Mouse (Mus musculus): Measurements from ENCODE around the gene Npas4. TPM values are rescaled to one million over a fixed set of nuclear protein-coding genes. Genes with fewer than 3 reads are reported as not detected.

Gene Npas4
- polyA plus RNA-seq, 1 experiment, result 15.5 TPM

- Histone ChIP-seq H3K4me1 (ENCODE audit: control insufficient read depth, insufficient read depth, low read length) (no peaks in the 10 kb centered on the region; the same call in 1 of the 2 replicates), H3K27ac (ENCODE audit: control insufficient read depth, insufficient read depth, low read depth, low read length, poor library complexity) (peak within 1 kb of the TSS; percentile 81), H3K4me3 (replicated peaks; ENCODE audit: control insufficient read depth, low read depth, low read length) (peak within 1 kb of the TSS; percentile 75)
- WGBS, result under 1% methylated on average over 62 of the region's 62 CpGs
- peak; percentile 90 for TF ChIP-seq POLR2A (IDR thresholded peaks at IDR 0.05; ENCODE audit: borderline replicate concordance, control insufficient read depth, low read depth, low read length)
- no peak for TF ChIP-seq CTCF (IDR thresholded peaks at IDR 0.05; ENCODE audit: control insufficient read depth, insufficient read depth, low read length)
Measured at GRCm38 (mm10) chr19:5023621-5024479, 33.7 kb upstream of the Npas4 start, which contains the start of gene Slc29a2. Slc29a2 (plus strand) TSS chr19:5023860.

- H3K4me1 ChIP-seq (ENCODE audit: control insufficient read depth, insufficient read depth, low read length), result no peaks in the 10 kb centered on the region; the same call in 1 of the 2 replicates
- H3K4me3 ChIP-seq (replicated peaks; ENCODE audit: control insufficient read depth, low read depth, low read length), result no peak overlapping the region
- H3K27ac ChIP-seq (ENCODE audit: control insufficient read depth, insufficient read depth, low read depth, low read length, poor library complexity), result no peak overlapping the region
- WGBS, result 84% methylated on average over 2 of the region's 2 CpGs
- no peak for TF ChIP-seq CTCF (IDR thresholded peaks at IDR 0.05; ENCODE audit: control insufficient read depth, insufficient read depth, low read length)
- no peak for TF ChIP-seq POLR2A (IDR thresholded peaks at IDR 0.05; ENCODE audit: borderline replicate concordance, control insufficient read depth, low read depth, low read length)
Measured at GRCm38 (mm10) chr19:5021416-5021815, 31.3 kb upstream of the Npas4 start.

- no peaks in the 10 kb centered on the region; the same call in 1 of the 2 replicates for H3K4me1 ChIP-seq (ENCODE audit: control insufficient read depth, insufficient read depth, low read length)
- TF ChIP-seq POLR2A (IDR thresholded peaks at IDR 0.05; ENCODE audit: borderline replicate concordance, control insufficient read depth, low read depth, low read length) (no peak), CTCF (IDR thresholded peaks at IDR 0.05; ENCODE audit: control insufficient read depth, insufficient read depth, low read length) (no peak)
- 70% methylated on average over 3 of the region's 3 CpGs for WGBS
- no peak overlapping the region for H3K4me3 ChIP-seq (replicated peaks; ENCODE audit: control insufficient read depth, low read depth, low read length)
- H3K27ac ChIP-seq (ENCODE audit: control insufficient read depth, insufficient read depth, low read depth, low read length, poor library complexity), result no peak overlapping the region
Measured at GRCm38 (mm10) chr19:5018191-5018590, 28.1 kb upstream of the Npas4 start.

GRCm38 (mm10) chr19:5017611-5018010 lies 27.5 kb upstream of the Npas4 start:
- WGBS, result 82% methylated on average over 4 of the region's 4 CpGs
- Histone ChIP-seq H3K4me3 (replicated peaks; ENCODE audit: control insufficient read depth, low read depth, low read length) (no peak overlapping the region), H3K4me1 (ENCODE audit: control insufficient read depth, insufficient read depth, low read length) (no peaks in the 10 kb centered on the region; the same call in 1 of the 2 replicates), H3K27ac (ENCODE audit: control insufficient read depth, insufficient read depth, low read depth, low read length, poor library complexity) (no peak overlapping the region)
- TF ChIP-seq CTCF (IDR thresholded peaks at IDR 0.05; ENCODE audit: control insufficient read depth, insufficient read depth, low read length) (no peak), POLR2A (IDR thresholded peaks at IDR 0.05; ENCODE audit: borderline replicate concordance, control insufficient read depth, low read depth, low read length) (no peak)

- Histone ChIP-seq H3K27ac (ENCODE audit: control insufficient read depth, insufficient read depth, low read depth, low read length, poor library complexity) (no peak overlapping the region), H3K4me1 (ENCODE audit: control insufficient read depth, insufficient read depth, low read length) (no peaks in the 10 kb centered on the region), H3K4me3 (replicated peaks; ENCODE audit: control insufficient read depth, low read depth, low read length) (no peak overlapping the region)
- 20% methylated on average over 12 of the region's 12 CpGs for whole genome bisulfite sequencing
- peak; percentile 93 for TF ChIP-seq CTCF (IDR thresholded peaks at IDR 0.05; ENCODE audit: control insufficient read depth, insufficient read depth, low read length)
- TF ChIP-seq POLR2A (IDR thresholded peaks at IDR 0.05; ENCODE audit: borderline replicate concordance, control insufficient read depth, low read depth, low read length), result no peak
Measured at GRCm38 (mm10) chr19:5016782-5017181, 26.7 kb upstream of the Npas4 start.

GRCm38 (mm10) chr19:5016221-5016742 lies 26.2 kb upstream of the Npas4 start:
- H3K4me1 ChIP-seq (ENCODE audit: control insufficient read depth, insufficient read depth, low read length), result no peaks in the 10 kb centered on the region
- H3K4me3 ChIP-seq (replicated peaks; ENCODE audit: control insufficient read depth, low read depth, low read length), result no peak overlapping the region
- TF ChIP-seq CTCF (IDR thresholded peaks at IDR 0.05; ENCODE audit: control insufficient read depth, insufficient read depth, low read length) (no peak), POLR2A (IDR thresholded peaks at IDR 0.05; ENCODE audit: borderline replicate concordance, control insufficient read depth, low read depth, low read length) (no peak)
- 41% methylated on average over 10 of the region's 10 CpGs for WGBS
- H3K27ac ChIP-seq (ENCODE audit: control insufficient read depth, insufficient read depth, low read depth, low read length, poor library complexity), result no peak overlapping the region

GRCm38 (mm10) chr19:5014961-5015398 lies 24.9 kb upstream of the Npas4 start:
- no peak overlapping the region for H3K4me3 ChIP-seq (replicated peaks; ENCODE audit: control insufficient read depth, low read depth, low read length)
- H3K4me1 ChIP-seq (ENCODE audit: control insufficient read depth, insufficient read depth, low read length), result no peaks in the 10 kb centered on the region
- peak; percentile 53 for TF ChIP-seq CTCF (IDR thresholded peaks at IDR 0.05; ENCODE audit: control insufficient read depth, insufficient read depth, low read length)
- TF ChIP-seq POLR2A (IDR thresholded peaks at IDR 0.05; ENCODE audit: borderline replicate concordance, control insufficient read depth, low read depth, low read length), result no peak
- no peak overlapping the region for H3K27ac ChIP-seq (ENCODE audit: control insufficient read depth, insufficient read depth, low read depth, low read length, poor library complexity)
- 12% methylated on average over 8 of the region's 8 CpGs for WGBS

- Histone ChIP-seq H3K4me3 (replicated peaks; ENCODE audit: control insufficient read depth, low read depth, low read length) (no peak overlapping the region), H3K27ac (ENCODE audit: control insufficient read depth, insufficient read depth, low read depth, low read length, poor library complexity) (no peak overlapping the region), H3K4me1 (ENCODE audit: control insufficient read depth, insufficient read depth, low read length) (no peaks in the 10 kb centered on the region)
- no peak for TF ChIP-seq POLR2A (IDR thresholded peaks at IDR 0.05; ENCODE audit: borderline replicate concordance, control insufficient read depth, low read depth, low read length)
- TF ChIP-seq CTCF (IDR thresholded peaks at IDR 0.05; ENCODE audit: control insufficient read depth, insufficient read depth, low read length), result no peak
- 40% methylated on average over 8 of the region's 8 CpGs for WGBS
Measured at GRCm38 (mm10) chr19:5013138-5013537, 23.0 kb upstream of the Npas4 start.
